Mouse (Mus musculus) cerebellum, adult 2 months (tissue): Measurements from ENCODE around the gene Ndufa11.

Experiments
- CTCF ChIP-seq: fragments of 200-500 bp; IDR thresholded peaks from 2 replicates; pipeline ENCODE4 v1.5.1; 2011; ENCODE audit warnings: low read depth, mild to moderate bottlenecking, control low read depth, low read length, moderate library complexity, borderline replicate concordance; ENCODE audit not compliant: insufficient read depth
- POLR2A ChIP-seq: fragments of 200-500 bp; IDR thresholded peaks from 2 replicates; pipeline ENCODE4 v1.6.1; 2011; ENCODE audit warnings: low read length, control low read depth, borderline replicate concordance; ENCODE audit not compliant: insufficient read depth

DNA sequence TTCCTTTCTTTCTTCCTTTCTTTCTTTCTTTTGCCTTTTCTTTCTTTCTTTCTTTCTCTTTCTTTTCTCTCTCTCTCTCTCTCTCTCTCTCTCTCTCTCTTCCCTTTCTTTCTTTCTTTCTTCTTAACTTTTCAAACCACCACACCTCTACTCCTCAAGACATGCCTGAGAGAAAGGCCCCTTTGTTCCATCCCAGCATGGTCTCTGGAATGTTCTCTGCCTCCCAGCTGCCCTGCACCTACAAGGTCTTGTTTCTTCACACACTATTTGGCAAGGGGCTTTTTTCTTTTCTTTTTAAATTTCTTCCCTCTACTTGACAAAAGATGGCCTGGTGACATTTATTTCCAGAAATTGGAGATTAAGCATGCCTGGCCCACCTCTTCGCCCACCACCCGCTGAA lies 12.1 kb downstream of the Ndufa11 start:
- TF ChIP-seq POLR2A, result no peak
- TF ChIP-seq CTCF, result no peak
